ENCODE assay signal across 10 mouse cellular contexts in the genomic region with DNA sequence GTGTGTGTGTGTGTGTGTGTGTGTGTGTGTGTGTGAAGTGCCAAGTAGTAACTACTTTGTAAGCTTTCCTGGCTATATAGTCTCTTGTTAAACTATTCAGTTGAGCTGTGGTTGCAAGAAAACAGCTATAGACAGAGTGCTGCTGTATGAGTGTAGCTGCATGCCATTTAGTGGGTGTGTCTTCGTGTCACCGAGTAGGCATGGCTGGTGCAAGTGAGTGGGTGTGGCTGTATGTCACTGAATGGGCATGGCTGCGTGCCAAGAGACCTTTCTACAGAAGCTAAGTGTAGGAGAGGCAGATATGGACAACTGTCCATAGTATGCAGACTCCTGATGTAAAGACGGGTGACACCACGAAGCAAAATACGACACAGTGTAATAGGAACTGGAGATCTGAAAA.
DNase-seq lines count a peak whose midpoint lies in the region; ATAC-seq and TF ChIP-seq lines count a peak whose summit lies in the region.
"Had no signal": no experiment of that assay in that cellular context is flagged by ENCODE, and none has a peak within 500 bp of the region (broad histone marks: within the 10 kb centered on the region; RNA-seq: fewer than 3 reads in every experiment).

No protein-coding gene starts in this region.

- H3K27ac ChIP-seq in intestine, embryonic 16.5 days (ENCODE audit: low read length) = no peak overlapping the region
- H3K27ac ChIP-seq: heart, embryonic 10.5 days had no signal

- no peak for TF ChIP-seq CTCF in brain, embryonic 14.5 days (IDR thresholded peaks at IDR 0.05; ENCODE audit: borderline replicate concordance, extremely low read depth, insufficient read depth, insufficient read length)

- no peaks in the 10 kb centered on the region for H3K27me3 ChIP-seq in intestine, embryonic 16.5 days (replicated peaks; ENCODE audit: control insufficient read depth, insufficient read depth, low read length)
- H3K27me3 ChIP-seq: megakaryocyte, embryonic 14.5 days had no signal

- H3K36me3 ChIP-seq in intestine, embryonic 16.5 days (ENCODE audit: control insufficient read depth, insufficient read depth, low read length) = no peaks in the 10 kb centered on the region
- H3K36me3 ChIP-seq: heart, embryonic 10.5 days had no signal

- WGBS in intestine, embryonic 16.5 days = 72% methylated on average over 6 of the region's 6 CpGs

- peak; percentile 91 for ATAC-seq in intestine, embryonic 16.5 days

- H3K9me3 ChIP-seq in intestine, embryonic 16.5 days (ENCODE audit: control insufficient read depth, low read length) = no peaks in the 10 kb centered on the region
- H3K9me3 ChIP-seq: heart, embryonic 10.5 days; megakaryocyte, embryonic 14.5 days had no signal

- H3K9ac ChIP-seq in intestine, embryonic 16.5 days (ENCODE audit: low read depth, low read length) = no peak overlapping the region

- DNase-seq in kidney, postnatal 14 days = peak; percentile 3
- DNase-seq in kidney, adult 18-20 months = no peak
- DNase-seq in brain, embryonic 14.5 days (ENCODE audit: low read depth) = peak; percentile 40
- DNase-seq in lung, postnatal 4 days = peak; percentile 25 to 34
- no peak for DNase-seq in gastrocnemius, adult 8-10 months (ENCODE audit: low spot score in 2 of 2)
- no peak for DNase-seq in layer of hippocampus, postnatal 14 days (ENCODE audit: low spot score in 2 of 2)
- DNase-seq: kidney, adult 8-10 months had no signal

- H3K4me3 ChIP-seq in intestine, embryonic 16.5 days (ENCODE audit: low read length) = no peak overlapping the region
- H3K4me3 ChIP-seq: heart, embryonic 10.5 days; megakaryocyte, embryonic 14.5 days had no signal

- H3K4me2 ChIP-seq in intestine, embryonic 16.5 days (ENCODE audit: low read depth, low read length) = no peak overlapping the region

- H3K4me1 ChIP-seq in intestine, embryonic 16.5 days (ENCODE audit: control insufficient read depth, insufficient read depth, low read length) = no peaks in the 10 kb centered on the region
- H3K4me1 ChIP-seq: heart, embryonic 10.5 days; megakaryocyte, embryonic 14.5 days had no signal

- TF ChIP-seq POLR2A in brain, embryonic 14.5 days (IDR thresholded peaks at IDR 0.05; ENCODE audit: borderline replicate concordance, extremely low read depth, insufficient read depth, insufficient read length, poor library complexity, severe bottlenecking) = no peak

Comparison
In these comparisons a context has a peak if more than half of its experiments do, and no peak if none do; other contexts are left out.
1. DNase-seq: peak in kidney, postnatal 14 days (single experiment), brain, embryonic 14.5 days (single experiment) and lung, postnatal 4 days (2 of 2); none in kidney, adult 18-20 months (single experiment), gastrocnemius, adult 8-10 months (0 of 2) and layer of hippocampus, postnatal 14 days (0 of 2).